Mouse (Mus musculus) splenic B cell, adult 2 months (primary cell): Measurements from ENCODE around the gene Hist1h1t.
"Not testable (repeated sequence)": the region's sequence is repeated elsewhere in the genome, so short reads cannot be mapped to it uniquely, and the experiment has no call there.

Experiments
- DNase-seq: peaks from one replicate; pipeline ENCODE4 v3.0.0-alpha.2; 2011; ENCODE audit warnings: low read depth, low spot score
- H3K27me3 ChIP-seq: 2 replicates; pipeline ENCODE4 v1.6.1; 2012; ENCODE audit warnings: mild to moderate bottlenecking, low read length, moderate library complexity, mixed read lengths; ENCODE audit not compliant: control insufficient read depth, poor library complexity, insufficient read depth, severe bottlenecking
- H3K36me3 ChIP-seq: 2 replicates; pipeline ENCODE4 v1.6.1; 2012; ENCODE audit warnings: mild to moderate bottlenecking, low read length, moderate library complexity, mixed read lengths; ENCODE audit not compliant: control insufficient read depth, poor library complexity, insufficient read depth, severe bottlenecking

The Hist1h1t gene

GRCm38 (mm10) chr13:23709714-23710373 is 14.2 kb downstream of the Hist1h1t start:
- no peaks in the 10 kb centered on the region for H3K36me3 ChIP-seq
- no peaks in the 10 kb centered on the region for H3K27me3 ChIP-seq
- DNase-seq, result no peak

GRCm38 (mm10) chr13:23710374-23711089 is 14.9 kb downstream of the Hist1h1t start, which contains the start of gene Hfe:
TSS of gene Hfe (minus strand) at chr13:23710854.
- peak; percentile 71 for DNase-seq
- no peaks in the 10 kb centered on the region for H3K36me3 ChIP-seq
- no peaks in the 10 kb centered on the region for H3K27me3 ChIP-seq

- H3K27me3 ChIP-seq, result no peaks in the 10 kb centered on the region
- H3K36me3 ChIP-seq, result no peaks in the 10 kb centered on the region
- DNase-seq, result no peak
Measured at GRCm38 (mm10) chr13:23716261-23717042, 20.8 kb downstream of the Hist1h1t start.

GRCm38 (mm10) chr13:23717176-23717575 is 21.6 kb downstream of the Hist1h1t start:
- Histone ChIP-seq H3K27me3 (no peaks in the 10 kb centered on the region), H3K36me3 (no peaks in the 10 kb centered on the region)
- DNase-seq, result no peak

GRCm38 (mm10) chr13:23717593-23718245 is 22.1 kb downstream of the Hist1h1t start:
- not testable (repeated sequence) for H3K36me3 ChIP-seq, DNase-seq, H3K27me3 ChIP-seq

GRCm38 (mm10) chr13:23724239-23724638 is 28.6 kb downstream of the Hist1h1t start:
- DNase-seq, result no peak
- no peaks in the 10 kb centered on the region for H3K27me3 ChIP-seq
- no peaks in the 10 kb centered on the region for H3K36me3 ChIP-seq

GRCm38 (mm10) chr13:23725213-23725612 is 29.6 kb downstream of the Hist1h1t start:
- no peak for DNase-seq
- Histone ChIP-seq H3K27me3 (no peaks in the 10 kb centered on the region), H3K36me3 (no peaks in the 10 kb centered on the region)

- no peak for DNase-seq
- H3K36me3 ChIP-seq, result no peaks in the 10 kb centered on the region
- no peaks in the 10 kb centered on the region for H3K27me3 ChIP-seq
Measured at GRCm38 (mm10) chr13:23728472-23729191, 33.0 kb downstream of the Hist1h1t start.

- Histone ChIP-seq H3K27me3 (no peaks in the 10 kb centered on the region), H3K36me3 (no peaks in the 10 kb centered on the region)
- DNase-seq, result no peak
Measured at GRCm38 (mm10) chr13:23729192-23729525, 33.5 kb downstream of the Hist1h1t start.

GRCm38 (mm10) chr13:23729706-23730105 is 34.1 kb downstream of the Hist1h1t start:
- DNase-seq, result no peak
- Histone ChIP-seq H3K36me3 (no peaks in the 10 kb centered on the region), H3K27me3 (no peaks in the 10 kb centered on the region)

GRCm38 (mm10) chr13:23730479-23730878 is 34.9 kb downstream of the Hist1h1t start:
- no peak for DNase-seq

GRCm38 (mm10) chr13:23732156-23732804 is 36.7 kb downstream of the Hist1h1t start:
- no peaks in the 10 kb centered on the region for H3K27me3 ChIP-seq
- no peaks in the 10 kb centered on the region for H3K36me3 ChIP-seq
- peak; percentile 79 for DNase-seq

More at GRCm38 (mm10) chr13:23730479-23730878, 34.9 kb downstream of the Hist1h1t start:
- H3K27me3 ChIP-seq, result no peaks in the 10 kb centered on the region
- H3K36me3 ChIP-seq, result no peaks in the 10 kb centered on the region

- Histone ChIP-seq H3K36me3 (no peaks in the 10 kb centered on the region), H3K27me3 (no peaks in the 10 kb centered on the region)
- DNase-seq, result no peak
Measured at GRCm38 (mm10) chr13:23737091-23737490, 41.5 kb downstream of the Hist1h1t start.

- peak; percentile 25 for DNase-seq
Measured at GRCm38 (mm10) chr13:23738041-23738440, 42.4 kb downstream of the Hist1h1t start.

More at GRCm38 (mm10) chr13:23738041-23738440, 42.4 kb downstream of the Hist1h1t start:
- no peaks in the 10 kb centered on the region for H3K27me3 ChIP-seq
- 0 out of 2 replicates have a peak, but pooled peaks cover 2% of the 10 kb centered on the region for H3K36me3 ChIP-seq
